Mouse (Mus musculus) forebrain, postnatal 0 days (tissue): Measurements from ENCODE around the gene Ajap1. TPM values are rescaled to one million over a fixed set of nuclear protein-coding genes. Genes with fewer than 3 reads are reported as not detected.
A peak's percentile ranks its signal among the peaks of the same experiment; 100 is the strongest.

Experiments used
- ATAC-seq: fragments of 200-750 bp; cut with Nextera tagmentation; 2 replicates; pipeline ENCODE4 v1.8.0; 2017; ENCODE audit warnings: mild to moderate bottlenecking, moderate library complexity
- DNase-seq: peaks from one replicate; pipeline ENCODE4 v3.0.0-alpha.2; 2015
- H3K27ac ChIP-seq: fragments of 300-500 bp; sonication (generic); 2 replicates; pipeline ENCODE4 v1.5.1; 2014; ENCODE audit warnings: low read depth, mild to moderate bottlenecking, antibody characterized with exemption, low read length, moderate library complexity, mixed read lengths
- H3K27me3 ChIP-seq: fragments of 300-500 bp; sonication (generic); 2 replicates; pipeline ENCODE4 v1.6.1; 2014; ENCODE audit warnings: mild to moderate bottlenecking, low read length, mixed read lengths; ENCODE audit not compliant: insufficient read depth
- H3K36me3 ChIP-seq: fragments of 300-500 bp; sonication (generic); 2 replicates; pipeline ENCODE4 v1.6.1; 2014; ENCODE audit warnings: mild to moderate bottlenecking, moderate library complexity; ENCODE audit not compliant: insufficient read depth
- H3K4me1 ChIP-seq: fragments of 300-500 bp; sonication (generic); 2 replicates; pipeline ENCODE4 v1.6.1; 2014; ENCODE audit warnings: antibody characterized with exemption; ENCODE audit not compliant: insufficient read depth
- H3K4me2 ChIP-seq: fragments of 300-500 bp; sonication (generic); 2 replicates; pipeline ENCODE4 v1.6.1; 2014; ENCODE audit warnings: low read depth, mild to moderate bottlenecking, moderate library complexity
- H3K4me3 ChIP-seq: fragments of 300-500 bp; sonication (generic); 2 replicates; pipeline ENCODE4 v1.5.1; 2014; ENCODE audit warnings: low read depth, low read length, mixed read lengths
- H3K9ac ChIP-seq: fragments of 300-500 bp; sonication (generic); 2 replicates; pipeline ENCODE4 v1.6.1; 2014; ENCODE audit warnings: mild to moderate bottlenecking
- H3K9me3 ChIP-seq: fragments of 300-500 bp; sonication (generic); 2 replicates; pipeline ENCODE4 v1.6.1; 2016; ENCODE audit warnings: low read length
- CTCF ChIP-seq: sonication (generic); IDR thresholded peaks from 2 replicates; pipeline ENCODE4 v1.5.1; 2016; ENCODE audit warnings: antibody characterized with exemption, control low read depth, low read depth
- WGBS: fragments of 180-500 bp; shearing (Covaris S2); extraction: QIAGEN DNeasy Blood & Tissue Kit; methylation state at CpG from one replicate; pipeline ENCODE4 v1.1.7; 2014; 5-methylcytosine and 5-hydroxymethylcytosine counted together
- polyA plus RNA-seq: library from polyadenylated mRNA; unstranded; fragments of >200 nt; fragmentation: Nextera tagmentation; extraction: Ambion mirVana; gene quantifications from 2 replicates; pipeline ENCODE4 v1.2.1, GENCODE M21; 2015
- total RNA-seq: library from RNA; depleted of rRNA; stranded (reverse); fragments of >200 nt; gene quantifications from 2 replicates; pipeline ENCODE4 v1.2.3, GENCODE M21; 2014

The Ajap1 gene
- total and polyA plus RNA-seq, 2 experiments from 2014 or later = 22.9 to 40.4 TPM

- TF ChIP-seq CTCF = no peak
- H3K4me2 ChIP-seq = no peak overlapping the region
- no peaks in the 10 kb centered on the region for H3K36me3 ChIP-seq
- no peak overlapping the region for H3K4me3 ChIP-seq
- ATAC-seq = no peak
- no peak overlapping the region for H3K27ac ChIP-seq
- no peaks in the 10 kb centered on the region for H3K27me3 ChIP-seq
- DNase-seq = no peak
- no peaks in the 10 kb centered on the region for H3K4me1 ChIP-seq
- 92% methylated on average over 1 of the region's 1 CpGs for WGBS
- no peaks in the 10 kb centered on the region for H3K9me3 ChIP-seq
- no peak overlapping the region for H3K9ac ChIP-seq
Observed at GRCm38 (mm10) chr4:153511530-153511929, 28.9 kb upstream of the Ajap1 start.

DNA sequence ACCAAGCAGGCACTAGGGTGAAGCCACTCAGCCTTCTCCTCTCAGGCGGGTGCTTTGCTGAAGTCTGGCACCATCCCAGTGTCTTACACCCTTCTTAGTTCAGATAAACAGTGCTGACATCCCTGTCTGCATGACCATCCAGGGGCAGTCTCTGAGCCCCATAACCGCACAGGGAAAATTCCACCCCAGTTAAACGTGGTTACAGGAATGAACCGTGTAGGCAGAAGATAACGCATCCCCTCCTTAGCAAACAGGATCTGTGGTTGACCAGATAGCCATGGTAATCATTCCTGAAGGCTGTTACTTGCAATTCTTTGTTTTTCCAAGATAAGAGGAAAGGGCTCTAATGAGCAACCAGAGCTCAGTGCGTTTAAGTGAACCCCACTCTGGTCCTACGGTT, 19.3 kb upstream of the Ajap1 start:
- WGBS = 92% methylated on average over 7 of the region's 7 CpGs

GRCm38 (mm10) chr4:153492444-153492843, 9.8 kb upstream of the Ajap1 start:
- Histone ChIP-seq H3K9ac (no peak overlapping the region), H3K4me2 (no peak overlapping the region), H3K9me3 (no peaks in the 10 kb centered on the region), H3K27ac (no peak overlapping the region), H3K27me3 (no peaks in the 10 kb centered on the region), H3K4me1 (no peaks in the 10 kb centered on the region), H3K36me3 (no peaks in the 10 kb centered on the region), H3K4me3 (no peak overlapping the region)
- no peak for DNase-seq
- TF ChIP-seq CTCF = no peak
- ATAC-seq = no peak
- WGBS = 27% methylated on average over 9 of the region's 9 CpGs

More for the DNA sequence above, 19.3 kb upstream of the Ajap1 start:
- Histone ChIP-seq H3K27ac (no peak overlapping the region), H3K9me3 (no peaks in the 10 kb centered on the region), H3K4me1 (no peaks in the 10 kb centered on the region), H3K4me2 (no peak overlapping the region), H3K36me3 (no peaks in the 10 kb centered on the region), H3K4me3 (no peak overlapping the region), H3K9ac (no peak overlapping the region), H3K27me3 (no peaks in the 10 kb centered on the region)
- DNase-seq (no peak), ATAC-seq (no peak)
- TF ChIP-seq CTCF = no peak

GRCm38 (mm10) chr4:153489116-153489515, 6.5 kb upstream of the Ajap1 start:
- 86% methylated on average over 8 of the region's 8 CpGs for WGBS
- Histone ChIP-seq H3K9me3 (no peaks in the 10 kb centered on the region), H3K27ac (no peak overlapping the region), H3K4me1 (no peaks in the 10 kb centered on the region; the same call in 1 of the 2 replicates), H3K27me3 (peaks cover 8% of the 10 kb centered on the region), H3K4me2 (no peak overlapping the region), H3K36me3 (no peaks in the 10 kb centered on the region), H3K4me3 (no peak overlapping the region), H3K9ac (no peak overlapping the region)
- TF ChIP-seq CTCF = no peak
- DNase-seq = no peak
- ATAC-seq = no peak

DNA sequence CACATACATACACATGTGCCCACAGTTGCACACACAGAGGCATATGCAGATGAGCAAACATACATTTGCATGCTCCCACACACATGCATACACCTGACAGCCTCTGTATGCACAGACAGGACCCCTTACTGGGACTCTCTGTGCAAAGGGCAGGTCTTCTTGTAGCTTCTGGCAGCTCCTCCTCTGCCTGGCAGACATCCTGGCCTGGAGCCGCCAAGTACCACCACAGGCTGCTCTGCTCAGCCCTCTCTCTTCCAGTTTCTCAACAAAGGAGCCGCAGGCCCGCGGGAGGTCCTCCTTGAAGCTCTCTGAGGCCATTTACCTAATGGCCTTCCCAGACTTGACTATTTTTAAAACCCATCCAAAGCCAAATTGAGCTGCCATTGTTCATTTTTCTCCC, 3.3 kb upstream of the Ajap1 start:
- Histone ChIP-seq H3K4me3 (no peak overlapping the region), H3K4me1 (peaks cover 9% of the 10 kb centered on the region), H3K27ac (no peak overlapping the region), H3K27me3 (peaks cover 13% of the 10 kb centered on the region), H3K9ac (no peak overlapping the region), H3K36me3 (no peaks in the 10 kb centered on the region), H3K9me3 (no peaks in the 10 kb centered on the region), H3K4me2 (no peak overlapping the region)
- DNase-seq (no peak), ATAC-seq (no peak)
- WGBS = 18% methylated on average over 4 of the region's 4 CpGs
- TF ChIP-seq CTCF = no peak

GRCm38 (mm10) chr4:153484392-153484791, 1.8 kb upstream of the Ajap1 start:
- H3K9me3 ChIP-seq = no peaks in the 10 kb centered on the region
- DNase-seq (peak; percentile 86), ATAC-seq (no peak)
- H3K9ac ChIP-seq = no peak overlapping the region
- peak overlapping the region; percentile 18; the same call in 1 of the 2 replicates for H3K4me2 ChIP-seq
- peaks cover 13% of the 10 kb centered on the region for H3K27me3 ChIP-seq
- H3K36me3 ChIP-seq = no peaks in the 10 kb centered on the region
- peaks cover 9% of the 10 kb centered on the region for H3K4me1 ChIP-seq
- no peak overlapping the region for H3K27ac ChIP-seq
- no peak overlapping the region for H3K4me3 ChIP-seq
- 2% methylated on average over 7 of the region's 7 CpGs for WGBS
- peak; percentile 89 for TF ChIP-seq CTCF

DNA sequence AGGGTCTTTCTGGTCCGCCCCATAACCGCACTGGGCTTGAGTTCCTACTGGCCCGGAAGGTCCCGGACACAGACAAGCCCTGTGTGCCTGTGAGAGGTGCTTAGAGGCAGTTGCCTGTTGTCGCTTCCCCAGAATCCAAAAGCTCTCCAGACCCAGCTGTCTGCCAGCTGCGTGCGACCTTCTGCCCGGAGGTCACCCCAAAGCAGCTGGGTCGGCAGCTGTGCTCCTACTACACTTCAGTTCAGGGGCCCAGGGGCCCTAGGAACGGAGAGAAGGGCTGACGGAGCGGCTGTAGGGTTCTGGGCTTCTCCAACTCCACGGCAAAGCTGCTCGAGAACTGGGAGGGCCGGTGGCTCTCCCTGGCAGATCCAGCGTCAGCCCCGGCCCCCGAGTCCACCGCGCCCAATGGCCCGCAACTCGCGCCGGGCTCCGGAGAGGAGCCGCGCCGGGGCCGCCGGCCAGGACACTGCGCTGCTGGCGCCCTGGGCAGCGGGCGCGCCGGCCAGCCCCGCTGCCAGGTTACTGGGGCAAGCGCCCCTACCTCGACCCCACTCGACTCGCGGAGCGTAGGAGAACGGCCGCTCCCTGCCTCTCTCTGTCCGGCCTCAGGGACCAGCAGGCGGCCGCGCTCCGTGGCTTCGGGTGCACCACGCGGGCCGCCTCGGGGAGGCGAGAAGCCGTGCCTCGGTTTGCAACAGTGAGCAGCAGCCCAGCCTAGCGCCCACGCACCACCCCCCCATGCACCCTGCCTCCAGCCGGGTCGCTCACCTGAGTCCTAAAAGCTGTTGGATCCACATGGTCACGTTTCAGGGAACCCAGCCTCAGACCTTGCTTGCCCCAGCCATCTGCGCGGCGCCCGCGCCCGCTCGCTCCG, 1.0 kb downstream of the Ajap1 start:
- DNase-seq = no peak
- no peaks in the 10 kb centered on the region for H3K9me3 ChIP-seq
- H3K27ac ChIP-seq = peak overlapping the region; percentile 67; the same call in 1 of the 2 replicates
- H3K4me1 ChIP-seq = peaks cover 16% of the 10 kb centered on the region
- no peak for ATAC-seq
- under 1% methylated on average over 70 of the region's 71 CpGs for WGBS
- no peaks in the 10 kb centered on the region for H3K36me3 ChIP-seq
- peaks cover 13% of the 10 kb centered on the region for H3K27me3 ChIP-seq
- peak overlapping the region; percentile 66 for H3K9ac ChIP-seq
- no peak; the same call in 1 of the 2 replicates for TF ChIP-seq CTCF
- peak overlapping the region; percentile 76 for H3K4me2 ChIP-seq
- H3K4me3 ChIP-seq = peak overlapping the region; percentile 58
